Mouse (Mus musculus): ENCODE measurements at regions not wholly inside any gene's neighbourhood (a gene's known extent, or its start where the extent isn't known, plus 50 kb on each side); places are given as distances from the start of the nearest gene placed in this dataset.

DNA sequence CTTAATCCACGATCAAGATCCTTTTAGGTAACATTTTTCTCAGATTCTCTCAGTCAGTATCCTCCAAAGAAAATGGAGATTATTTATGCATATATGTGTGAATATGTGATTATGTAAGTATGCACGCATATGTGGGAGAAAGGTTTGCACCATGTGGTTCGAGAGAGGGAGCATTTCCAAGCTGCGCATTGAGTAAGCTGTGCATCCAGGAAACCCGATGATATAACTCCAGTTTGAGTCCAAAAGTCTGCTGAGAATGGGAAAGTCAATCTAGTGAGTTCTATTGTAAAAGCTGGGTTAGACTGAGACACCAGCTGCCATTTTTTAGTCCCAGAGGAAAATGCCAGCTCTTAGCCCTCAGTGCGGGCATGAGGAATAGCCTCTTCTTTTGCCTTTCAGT lies 89.9 kb upstream of the Krr1 start:
- Histone ChIP-seq H3K79me2 (replicated peaks; ENCODE audit: control insufficient read depth, extremely low read depth, insufficient read depth, poor library complexity, severe bottlenecking) (no peaks in the 10 kb centered on the region), H3K9ac (ENCODE audit: insufficient read depth, low read depth) (no peak overlapping the region), H3K4me3 (replicated peaks in 1 of 3; ENCODE audit: low read depth in 2 of 3, low read length in 2 of 3, poor library complexity in 1 of 3) (no peak overlapping the region), H3K9me3 (replicated peaks; ENCODE audit: low read length) (no peaks in the 10 kb centered on the region), H3K4me2 (ENCODE audit: insufficient read depth, low read depth, poor library complexity, severe bottlenecking) (no peak overlapping the region), H3K4me1 (ENCODE audit: control insufficient read depth in 1 of 2, insufficient read depth in 2 of 2) (peaks cover 0 to 2% of the 10 kb centered on the region in 2 experiments; a peak in 1 of 4 replicates), H3K27me3 (replicated peaks) (no peaks in the 10 kb centered on the region), H3K36me3 (replicated peaks in 1 of 2; ENCODE audit: control insufficient read depth in 1 of 2, insufficient read depth in 1 of 2, low read length in 1 of 2) (no peaks in the 10 kb centered on the region), H3K27ac (ENCODE audit: insufficient read depth, low read depth) (no peak overlapping the region)
- in situ Hi-C loops (cut with MboI; ENCODE audit: low pct_ligation_motif_present, low pct_unique_long_range_greater_than_20kb, low sequenced_read_pairs) (no loop called here), dilution Hi-C loops (cut with MboI; ENCODE audit: extremely low pct_ligation_motif_present, extremely low pct_unique_long_range_greater_than_20kb, low sequenced_read_pairs) (no loop called here)
- no peak for DNase-seq (ENCODE audit: extremely low read depth)
- no peak for TF ChIP-seq JUND (conservative IDR thresholded peaks at IDR 0.05; ENCODE audit: low read depth, low read length)
- TF ChIP-seq MXI1 (IDR thresholded peaks at IDR 0.05; ENCODE audit: low read depth, low read length) = no peak
- TF ChIP-seq NELFE (IDR thresholded peaks at IDR 0.05; ENCODE audit: low read depth, low read length) = no peak

DNA sequence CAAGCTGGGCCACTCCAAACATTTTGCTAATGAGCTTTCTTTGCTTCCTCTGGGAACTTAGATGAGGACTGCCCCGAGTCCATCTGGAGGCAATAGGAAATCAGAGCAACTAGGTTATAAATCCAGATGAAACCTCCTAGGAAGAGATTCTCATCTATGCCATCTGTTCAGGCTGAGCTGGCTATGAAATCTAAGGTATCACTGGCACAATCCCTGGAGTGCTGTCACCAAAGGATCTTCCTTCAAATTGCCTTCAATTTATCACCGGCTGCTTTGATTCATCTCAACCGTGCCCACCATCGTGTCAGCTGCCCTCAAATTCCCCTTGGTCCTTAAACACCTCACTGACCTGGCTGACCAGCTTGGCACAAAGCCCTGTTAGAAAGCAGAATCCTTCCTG lies 87.8 kb upstream of the Krr1 start:
- H3K79me2 ChIP-seq (replicated peaks; ENCODE audit: control insufficient read depth, extremely low read depth, insufficient read depth, poor library complexity, severe bottlenecking) = no peaks in the 10 kb centered on the region
- no peak overlapping the region for H3K4me3 ChIP-seq (replicated peaks in 1 of 3; ENCODE audit: low read depth in 2 of 3, low read length in 2 of 3, poor library complexity in 1 of 3)
- no peaks in the 10 kb centered on the region for H3K27me3 ChIP-seq (replicated peaks)
- no peak overlapping the region for H3K27ac ChIP-seq (ENCODE audit: insufficient read depth, low read depth)
- H3K36me3 ChIP-seq (replicated peaks in 1 of 2; ENCODE audit: control insufficient read depth in 1 of 2, insufficient read depth in 1 of 2, low read length in 1 of 2) = no peaks in the 10 kb centered on the region
- no peak overlapping the region for H3K4me2 ChIP-seq (ENCODE audit: insufficient read depth, low read depth, poor library complexity, severe bottlenecking)
- TF ChIP-seq PAX5 (IDR thresholded peaks at IDR 0.05; ENCODE audit: low read length) (no peak), RAD21 (IDR thresholded peaks at IDR 0.05; ENCODE audit: low read depth, low read length) (no peak), ETS1 (conservative IDR thresholded peaks at IDR 0.05; ENCODE audit: low read depth, low read length) (no peak), CHD2 (IDR thresholded peaks at IDR 0.05; ENCODE audit: low read length) (no peak), SIN3A (IDR thresholded peaks at IDR 0.05; ENCODE audit: low read length) (no peak), NRF1 (IDR thresholded peaks at IDR 0.05; ENCODE audit: low read depth, low read length) (no peak), MAX (IDR thresholded peaks at IDR 0.05; ENCODE audit: low read length) (no peak), ELF1 (IDR thresholded peaks at IDR 0.05; ENCODE audit: low read depth, low read length) (no peak), CHD1 (IDR thresholded peaks at IDR 0.05; ENCODE audit: low read depth, low read length) (no peak), IRF4 (IDR thresholded peaks at IDR 0.05; ENCODE audit: low read depth, low read length) (no peak), ZNF384 (IDR thresholded peaks at IDR 0.05; ENCODE audit: low read depth, low read length) (no peak), ZMIZ1 (IDR thresholded peaks at IDR 0.05; ENCODE audit: low read depth, low read length) (no peak), USF2 (conservative IDR thresholded peaks at IDR 0.05; ENCODE audit: low read depth, low read length) (no peak), JUN (IDR thresholded peaks at IDR 0.05; ENCODE audit: insufficient read depth, low read depth, low read length) (no peak), GABPA (IDR thresholded peaks at IDR 0.05; ENCODE audit: insufficient replicate concordance, low read depth, low read length) (no peak), CTCF (conservative IDR thresholded peaks at IDR 0.05 in 1 of 2, IDR thresholded peaks at IDR 0.05 in 1 of 2; ENCODE audit: low read depth in 2 of 2, low read length in 2 of 2) (no peak), SMC3 (IDR thresholded peaks at IDR 0.05; ENCODE audit: low read depth, low read length) (no peak)
- in situ Hi-C loops (cut with MboI; ENCODE audit: low pct_ligation_motif_present, low pct_unique_long_range_greater_than_20kb, low sequenced_read_pairs) = no loop called here
- DNase-seq (ENCODE audit: extremely low read depth) = no peak
- no peaks in the 10 kb centered on the region for H3K9me3 ChIP-seq (replicated peaks; ENCODE audit: low read length)
- H3K4me1 ChIP-seq (ENCODE audit: control insufficient read depth in 1 of 2, insufficient read depth in 2 of 2) = peaks cover 0 to 5% of the 10 kb centered on the region in 2 experiments; a peak in 2 of 4 replicates
- no peak overlapping the region for H3K9ac ChIP-seq (ENCODE audit: insufficient read depth, low read depth)
- dilution Hi-C loops (cut with MboI; ENCODE audit: extremely low pct_ligation_motif_present, extremely low pct_unique_long_range_greater_than_20kb, low sequenced_read_pairs) = no loop called here
